Mouse (Mus musculus) heart, embryonic 12.5 days (tissue): Measurements from ENCODE around the gene Lamp2. TPM values are rescaled to one million over a fixed set of nuclear protein-coding genes. Genes with fewer than 3 reads are reported as not detected.

Source experiments
- polyA plus RNA-seq: library from polyadenylated mRNA; unstranded; fragments of >200 nt; fragmentation: Nextera tagmentation; extraction: Ambion mirVana; gene quantifications from 2 replicates; pipeline ENCODE4 v1.2.1, GENCODE M21; 2016

Gene Lamp2
- polyA plus RNA-seq, 1 experiment from 2014 or later, result 149 TPM

Other genes starting within 250 kb of the Lamp2 start
- gene Tmem255a, start 204.0 kb downstream of the Lamp2 start, polyA plus RNA-seq, result 12.1 and 12.5 TPM in 2 replicates
- gene Atp1b4, start 140.3 kb downstream of the Lamp2 start, polyA plus RNA-seq, result 0.09 TPM in 1 of 2 replicates, not detected in the other
- 34.1 and 36.1 TPM in 2 replicates for gene Cul4b, start 119.7 kb upstream of the Lamp2 start, polyA plus RNA-seq
- 53.7 and 58.9 TPM in 2 replicates for gene Mcts1, start 144.1 kb upstream of the Lamp2 start, polyA plus RNA-seq
- gene C1galt1c1, start 178.6 kb upstream of the Lamp2 start, polyA plus RNA-seq, result 28.9 and 30.5 TPM in 2 replicates